Mouse (Mus musculus) heart, postnatal 25 days (tissue): ENCODE results near the gene Gabrb2. TPM values are rescaled to one million over a fixed set of nuclear protein-coding genes. Genes with fewer than 3 reads are reported as not detected.

Source experiments
- DNase-seq: peaks from one replicate; pipeline ENCODE4 v3.0.0; 2022; ENCODE audit warnings: low spot score
- intact Hi-C: fragments of 180-260 bp; cut with DNase I; formaldehyde crosslinking; loops from one replicate; pipeline ENCODE4 v1.15.1; 2025
- total RNA-seq, 2 experiments: library from RNA; stranded (reverse); gene quantifications; 2 replicates each; pipeline ENCODE4 v1.2.3; 2021

Gene Gabrb2
- 1 to 10 TPM in 1 of 2 experiments, under 1 TPM in 1; 0.89 to 1.6 TPM for total RNA-seq

DNA sequence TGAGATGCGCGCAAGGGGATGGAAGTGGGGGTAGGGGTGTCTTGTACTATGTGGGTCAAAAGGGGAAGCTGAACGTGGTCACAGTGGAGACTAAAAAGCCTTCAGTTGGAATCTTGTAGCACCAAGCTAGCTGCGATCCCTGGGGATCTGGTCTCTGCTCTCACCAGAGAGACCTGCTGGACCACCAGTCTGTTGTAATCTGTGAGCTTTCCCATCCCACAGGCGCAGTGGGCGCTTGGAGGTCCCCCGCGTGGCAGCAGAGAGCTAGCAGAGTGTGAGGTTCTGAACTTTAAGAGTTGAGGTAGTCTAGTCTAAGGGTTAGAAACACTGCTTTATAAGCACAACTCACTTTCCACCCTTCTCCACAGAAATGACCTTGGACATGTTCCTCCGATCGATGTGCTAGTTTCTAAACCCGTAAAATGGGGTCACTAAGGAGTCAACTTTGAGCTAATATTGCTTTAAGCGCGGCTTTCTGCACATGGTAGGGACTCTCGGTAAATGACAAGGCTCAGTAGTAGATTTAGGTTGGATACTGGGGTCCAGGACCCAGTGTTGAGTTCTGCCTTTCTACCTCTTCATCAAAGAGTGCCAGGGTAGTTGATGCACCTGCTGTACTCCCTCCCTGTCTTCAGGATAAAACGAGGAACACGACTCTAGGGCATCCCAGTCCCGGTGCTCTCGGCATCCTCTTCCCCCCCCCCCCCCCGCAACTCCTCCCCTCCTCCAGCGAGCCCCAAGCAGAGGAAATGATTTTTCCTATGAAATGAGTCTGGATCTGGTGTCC lies at the start of gene Gabrb2:
Gene Gabrb2, plus strand, starts transcription at position 762 of the 787 bp plus-strand sequence.
- DNase-seq = no peak
- intact Hi-C loops = no loop called here

GRCm38 (mm10) chr11:42378983-42379382 lies 40.6 kb upstream of the Gabrb2 start:
- intact Hi-C loops = no loop called here
- no peak for DNase-seq

DNA sequence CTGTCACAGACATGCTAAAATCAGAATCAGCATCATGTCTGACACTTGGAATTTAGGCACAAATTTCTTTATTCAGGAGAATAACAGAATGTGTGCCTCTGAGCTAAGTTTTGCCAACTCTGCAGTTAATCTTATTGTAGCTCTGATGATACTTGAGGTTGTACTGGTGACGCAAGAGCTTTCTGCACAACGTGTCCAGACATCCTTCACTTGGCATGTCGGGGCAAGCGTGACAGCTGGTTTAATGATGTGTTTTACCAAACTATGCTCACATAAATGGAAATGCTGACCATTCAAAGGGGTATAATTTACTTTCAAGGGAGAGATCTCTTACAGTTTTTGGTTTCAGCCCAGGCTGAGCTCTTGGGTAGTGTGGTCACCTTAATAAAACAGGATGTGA lies 33.1 kb upstream of the Gabrb2 start:
- intact Hi-C loops = no loop called here
- DNase-seq = no peak

GRCm38 (mm10) chr11:42390682-42391290 lies 28.8 kb upstream of the Gabrb2 start:
- no peak for DNase-seq
- intact Hi-C loops = no loop called here

DNA sequence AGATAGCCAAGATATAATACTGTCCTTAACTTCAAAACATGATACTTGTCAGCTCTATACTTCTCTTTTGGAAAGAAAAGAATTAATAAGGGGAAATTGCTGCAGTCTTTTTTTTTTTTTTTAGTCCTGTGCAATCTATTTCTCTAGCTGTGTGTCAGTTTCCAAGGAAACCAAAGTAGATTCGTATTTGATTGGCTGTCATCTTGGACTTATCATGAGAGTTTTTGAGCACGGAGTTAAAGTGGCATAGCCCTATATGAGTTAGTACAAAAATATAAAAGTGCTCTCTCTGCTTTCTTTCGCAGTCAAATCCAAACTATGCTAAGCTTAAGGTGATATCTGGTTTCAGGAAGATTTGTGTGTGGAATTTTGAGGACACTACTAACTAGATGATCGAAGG lies 26.1 kb upstream of the Gabrb2 start:
- no peak for DNase-seq
- intact Hi-C loops = no loop called here

GRCm38 (mm10) chr11:42419791-42420633 lies 455 bp downstream of the Gabrb2 start:
- intact Hi-C loops = loop anchor here (10.0 kb wide), 1 partner anchor 365 kb away; no protein-coding TSS in a partner anchor
- DNase-seq = no peak

DNA sequence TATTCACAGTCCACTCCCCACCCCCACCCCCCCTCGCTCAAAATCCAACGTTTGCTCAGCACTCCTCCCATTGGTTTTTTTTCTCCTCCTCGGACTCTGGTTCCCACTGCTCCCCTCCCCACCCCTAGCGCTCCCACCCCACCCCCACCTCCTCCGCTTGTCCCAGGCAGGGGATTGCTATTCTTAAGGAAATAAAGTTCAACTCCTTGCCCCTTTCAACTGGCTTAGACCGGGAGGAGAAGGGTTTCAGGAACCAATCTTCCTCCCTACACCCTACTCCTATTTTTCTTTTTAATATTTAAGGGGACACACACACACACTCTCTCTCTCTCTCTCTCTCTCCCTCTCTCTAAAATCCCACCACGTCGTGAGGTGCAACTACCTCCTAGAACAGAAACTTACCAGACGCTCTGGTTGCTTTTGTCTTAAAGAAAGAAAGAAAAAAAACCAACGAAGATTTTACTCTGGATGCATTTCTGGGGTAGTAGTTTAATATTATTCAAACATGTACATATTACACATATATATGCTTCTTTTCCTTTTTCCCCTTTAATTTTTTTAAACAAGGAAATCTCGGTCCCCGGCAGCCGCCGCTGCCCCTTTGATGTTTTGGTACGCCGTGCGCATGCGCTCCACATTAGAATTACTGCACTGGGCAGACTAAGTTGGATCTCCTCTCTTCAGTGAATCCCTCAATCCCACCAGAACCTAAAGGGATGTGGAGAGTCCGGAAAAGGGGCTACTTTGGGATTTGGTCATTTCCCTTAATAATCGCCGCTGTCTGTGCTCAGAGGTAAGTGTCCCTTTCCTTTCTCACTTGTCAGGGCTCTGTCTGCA lies 1.3 kb downstream of the Gabrb2 start:
- DNase-seq = no peak
- intact Hi-C loops = loop anchor here (10.0 kb wide), 1 partner anchor 366 kb away; no protein-coding TSS in a partner anchor

GRCm38 (mm10) chr11:42423231-42423630 lies 3.7 kb downstream of the Gabrb2 start:
- intact Hi-C loops = loop anchor here (10.0 kb wide), 1 partner anchor 368 kb away; no protein-coding TSS in a partner anchor
- DNase-seq = no peak

DNA sequence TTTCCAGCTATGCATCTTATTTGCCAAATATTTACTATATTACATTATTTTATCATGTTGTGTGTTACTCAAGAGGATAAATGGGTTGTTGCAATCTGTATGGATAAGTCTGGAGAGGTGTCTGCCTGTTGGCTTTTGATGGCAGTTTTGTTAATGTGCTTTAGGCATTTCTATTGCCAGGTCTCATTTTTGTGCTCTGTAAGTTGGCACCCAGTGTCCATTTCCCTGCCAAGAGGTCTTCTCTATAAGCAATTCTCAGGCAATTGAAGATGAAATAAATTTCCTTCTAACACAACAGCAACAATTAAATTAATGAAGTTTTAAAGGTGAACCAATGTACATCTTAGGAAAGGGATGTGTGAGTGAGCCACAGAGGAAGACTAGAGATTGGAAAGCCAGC lies 11.9 kb downstream of the Gabrb2 start:
- intact Hi-C loops = no loop called here
- DNase-seq = no peak

GRCm38 (mm10) chr11:42438978-42439377 lies 19.4 kb downstream of the Gabrb2 start:
- DNase-seq = no peak
- intact Hi-C loops = no loop called here

DNA sequence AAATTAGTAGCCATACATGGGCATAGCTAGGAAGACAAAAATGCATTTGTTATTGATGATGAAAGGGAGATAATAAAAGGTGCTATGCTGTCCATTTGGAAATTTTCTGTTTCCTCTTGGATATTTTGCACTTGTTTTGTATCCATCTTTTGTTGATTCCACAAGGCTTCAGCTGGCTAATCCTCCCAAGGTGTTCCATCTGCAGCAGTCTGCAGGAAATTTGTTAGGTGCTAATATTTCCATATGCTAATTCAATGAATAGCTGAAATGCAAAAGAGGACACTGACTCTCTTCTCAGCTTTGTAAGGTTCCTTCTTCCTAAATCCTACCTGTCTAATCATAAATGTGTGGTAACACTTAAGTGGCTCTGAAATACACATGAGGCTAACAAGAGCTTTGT lies 24.1 kb downstream of the Gabrb2 start:
- no peak for DNase-seq
- intact Hi-C loops = no loop called here

- no peak for DNase-seq
- intact Hi-C loops = no loop called here
These were observed 29.4 kb downstream of the Gabrb2 start for GRCm38 (mm10) chr11:42448929-42449328.

- intact Hi-C loops = no loop called here
- no peak for DNase-seq
These were observed 44.6 kb downstream of the Gabrb2 start for GRCm38 (mm10) chr11:42464136-42464535.

- intact Hi-C loops = no loop called here
These were observed 48.8 kb downstream of the Gabrb2 start for GRCm38 (mm10) chr11:42468381-42468780.

GRCm38 (mm10) chr11:42474523-42474922 lies 55.0 kb downstream of the Gabrb2 start:
- DNase-seq = no peak
- intact Hi-C loops = no loop called here

More at GRCm38 (mm10) chr11:42468381-42468780, 48.8 kb downstream of the Gabrb2 start:
- no peak for DNase-seq

GRCm38 (mm10) chr11:42487625-42488024 lies 68.1 kb downstream of the Gabrb2 start:
- no peak for DNase-seq
- intact Hi-C loops = no loop called here

DNA sequence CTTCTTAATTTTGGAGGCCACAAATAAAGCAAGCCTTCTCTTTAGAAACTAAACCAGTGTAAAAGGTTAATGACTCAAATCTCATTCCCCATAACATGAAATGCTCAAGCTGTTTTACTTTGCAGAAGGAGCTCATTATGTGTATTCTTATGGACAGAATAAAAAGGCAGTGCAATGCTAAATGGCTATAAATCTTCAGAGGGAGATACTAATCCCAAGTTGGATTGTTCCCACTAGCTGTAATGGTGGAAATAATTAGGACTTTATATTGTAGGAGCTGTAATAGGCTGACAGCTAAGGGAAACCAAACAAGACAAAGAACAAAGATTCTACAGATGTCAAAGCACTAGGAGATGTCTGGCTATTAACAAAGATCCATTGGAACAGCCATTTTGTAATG lies 81.6 kb downstream of the Gabrb2 start:
- no peak for DNase-seq
- intact Hi-C loops = no loop called here

DNA sequence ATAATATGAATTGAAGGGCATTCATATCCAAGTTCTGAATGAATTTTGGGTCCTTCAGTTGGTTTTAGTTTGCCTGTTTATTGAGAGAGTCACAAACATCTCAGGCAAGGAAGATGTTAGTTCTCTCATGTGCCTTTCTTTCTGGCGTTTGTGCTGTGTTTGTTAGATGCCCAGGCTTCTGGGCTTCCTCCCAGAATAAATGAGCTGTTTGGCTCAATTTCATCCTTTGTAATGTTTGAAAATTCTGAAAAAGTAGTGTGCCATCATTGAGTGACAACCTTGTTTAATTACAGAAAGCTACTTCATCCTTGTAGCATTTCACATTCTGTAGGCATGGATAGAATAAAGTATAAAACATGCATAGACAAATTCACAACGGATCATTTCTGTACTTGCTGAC lies 85.9 kb downstream of the Gabrb2 start:
- intact Hi-C loops = no loop called here
- no peak for DNase-seq

- intact Hi-C loops = no loop called here
- DNase-seq = no peak
These were observed 86.4 kb downstream of the Gabrb2 start for GRCm38 (mm10) chr11:42505911-42506310.

DNA sequence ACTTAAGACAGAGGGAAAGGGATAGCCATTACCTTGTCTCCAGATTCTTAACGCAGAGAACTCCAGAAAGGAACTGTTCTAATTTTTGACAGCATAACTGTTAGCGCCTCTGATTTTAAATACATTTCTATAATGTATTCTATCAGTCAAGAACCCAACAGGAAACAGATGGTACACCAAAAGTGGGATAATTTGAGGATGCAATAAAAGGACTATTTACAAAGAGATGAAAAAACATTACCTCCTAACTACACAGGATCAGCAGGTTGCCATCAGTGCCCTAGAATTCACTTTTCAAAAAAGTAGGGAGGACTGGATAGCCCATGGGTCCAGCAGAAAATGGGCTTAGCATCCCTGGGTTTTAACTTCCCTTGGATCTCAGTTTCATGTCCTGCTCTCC lies 102.4 kb downstream of the Gabrb2 start:
- intact Hi-C loops = no loop called here

More for the DNA sequence above, 102.4 kb downstream of the Gabrb2 start:
- no peak for DNase-seq
